Mouse (Mus musculus) liver, embryonic 15.5 days (tissue): ENCODE results near the gene Rerg. TPM values are rescaled to one million over a fixed set of nuclear protein-coding genes. Genes with fewer than 3 reads are reported as not detected.

Source experiments
- polyA plus RNA-seq: library from polyadenylated mRNA; unstranded; fragments of >200 nt; fragmentation: Nextera tagmentation; extraction: Ambion mirVana; gene quantifications from 2 replicates; pipeline ENCODE4 v1.2.1, GENCODE M21; 2015

The Rerg gene
- polyA plus RNA-seq, 1 experiment from 2014 or later = 2.7 TPM

Other genes with a start within 250 kb of the Rerg start
- 0.28 and 0.74 TPM in 2 replicates for gene Erp27, start 248.3 kb downstream of the Rerg start, polyA plus RNA-seq
- gene Pde6h, start 246.7 kb downstream of the Rerg start, polyA plus RNA-seq = not detected in 2 replicates
- gene Arhgdib, start 228.6 kb downstream of the Rerg start, polyA plus RNA-seq = 162 and 172 TPM in 2 replicates
- gene Ptpro, start 81.8 kb upstream of the Rerg start, polyA plus RNA-seq = 1.0 and 1.5 TPM in 2 replicates